Mouse (Mus musculus) brown adipose tissue, adult 24 weeks (tissue): ENCODE measurements around the gene Gm21677. TPM values are rescaled to one million over a fixed set of nuclear protein-coding genes. Genes with fewer than 3 reads are reported as not detected.
"Not testable (repeated sequence)": the region's sequence is repeated elsewhere in the genome, so short reads cannot be mapped to it uniquely, and the experiment has no call there.

Experiments
- H3K27ac ChIP-seq: fragments of 200-500 bp; replicated peaks from 2 replicates; pipeline ENCODE4 v1.5.1; 2012; ENCODE audit warnings: low read depth, mild to moderate bottlenecking, low read length
- H3K4me1 ChIP-seq: fragments of 200-500 bp; 2 replicates; pipeline ENCODE4 v1.6.1; 2012; ENCODE audit warnings: low read length, mixed read lengths; ENCODE audit not compliant: control insufficient read depth, insufficient read depth, insufficient read length
- H3K4me3 ChIP-seq: fragments of 200-500 bp; 2 replicates; pipeline ENCODE4 v1.5.1; 2012; ENCODE audit warnings: low read depth, mild to moderate bottlenecking, low read length, moderate library complexity; ENCODE audit not compliant: insufficient read depth
- polyA plus RNA-seq: library from polyadenylated mRNA; stranded (reverse); fragments of >200 nt; gene quantifications from 2 replicates; pipeline ENCODE4 v1.2.4, GENCODE M21; 2012; ENCODE audit not compliant: missing spikeins, insufficient read depth, insufficient read length

The Gm21677 gene
- not detected in 2 replicates for polyA plus RNA-seq

- H3K4me1 ChIP-seq, H3K27ac ChIP-seq, H3K4me3 ChIP-seq: not testable (repeated sequence)
Measured at GRCm38 (mm10) chrY:3306349-3306748, at the start of gene Gm21677. TSS of gene Gm21677 (minus strand) at chrY:3306449.

DNA sequence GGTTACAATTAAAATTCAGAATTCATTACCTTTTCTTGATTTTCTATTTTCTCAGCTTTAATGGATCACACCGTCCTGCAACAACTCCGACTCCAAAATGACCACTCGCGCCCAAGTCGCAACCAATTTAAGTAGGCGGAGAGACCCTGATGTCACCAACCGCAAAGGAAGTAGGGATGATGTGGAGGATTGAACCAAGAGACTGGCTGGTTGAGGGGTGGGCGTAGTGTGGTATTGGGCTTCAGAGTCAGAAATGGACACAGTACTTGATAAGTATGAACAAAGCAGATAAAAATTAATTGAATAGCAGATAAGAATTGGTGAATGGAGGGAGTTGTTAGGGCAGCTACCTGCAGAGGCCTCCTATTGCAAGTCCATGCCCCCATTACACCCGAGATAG, 39.0 kb upstream of the Gm21677 start, which contains the start of gene Gm21693:
Gene Gm21693 (minus strand): TSS at position 101 of the 400 bp plus-strand sequence.
- H3K4me1 ChIP-seq, H3K27ac ChIP-seq, H3K4me3 ChIP-seq: not testable (repeated sequence)

DNA sequence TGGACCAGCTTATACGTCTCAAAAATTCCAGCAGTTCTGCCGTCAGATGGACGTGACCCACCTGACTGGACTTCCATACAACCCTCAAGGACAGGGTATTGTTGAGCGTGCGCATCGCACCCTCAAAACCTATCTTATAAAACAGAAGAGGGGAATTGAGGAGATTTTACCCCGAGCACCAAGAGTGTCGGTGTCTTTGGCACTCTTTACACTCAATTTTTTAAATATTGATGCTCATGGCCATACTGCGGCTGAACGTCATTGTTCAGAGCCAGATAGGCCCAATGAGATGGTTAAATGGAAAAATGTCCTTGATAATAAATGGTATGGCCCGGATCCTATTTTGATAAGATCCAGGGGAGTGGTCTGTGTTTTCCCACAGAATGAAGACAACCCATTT, 34.4 kb upstream of the Gm21677 start:
- H3K4me1 ChIP-seq, H3K27ac ChIP-seq, H3K4me3 ChIP-seq: not testable (repeated sequence)

Other genes with a start within 250 kb of the Gm21677 start
- gene Gm21693, start 38.9 kb upstream of the Gm21677 start, polyA plus RNA-seq = not detected in 2 replicates
- not detected in 2 replicates for gene Gm21704, start 103.7 kb upstream of the Gm21677 start, polyA plus RNA-seq
- not detected in 2 replicates for gene Gm21708, start 103.7 kb upstream of the Gm21677 start, polyA plus RNA-seq